Mouse (Mus musculus): ENCODE results near the gene Pex10. TPM values are rescaled to one million over a fixed set of nuclear protein-coding genes. Genes with fewer than 3 reads are reported as not detected.
A peak's percentile ranks its signal among the peaks of the same experiment; 100 is the strongest.

Pex10 gene
- polyA plus RNA-seq, 1 experiment from 2014 or later = 18.6 TPM

- 55% methylated on average over 13 of the region's 13 CpGs for WGBS
- Histone ChIP-seq H3K4me1 (replicated peaks) (peaks cover 56% of the 10 kb centered on the region), H3K4me3 (no peak overlapping the region), H3K9ac (no peak overlapping the region), H3K9me3 (no peaks in the 10 kb centered on the region), H3K27me3 (peaks cover 31% of the 10 kb centered on the region; the same call in 1 of the 2 replicates), H3K4me2 (no peak overlapping the region), H3K27ac (no peak overlapping the region), H3K36me3 (no peaks in the 10 kb centered on the region)
- ATAC-seq (ENCODE audit: low FRiP score) = no peak
Observed at GRCm38 (mm10) chr4:155034787-155035186, 32.0 kb upstream of the Pex10 start.

- peak overlapping the region; percentile 39 for H3K4me2 ChIP-seq
- no peaks in the 10 kb centered on the region for H3K36me3 ChIP-seq
- H3K27me3 ChIP-seq = peaks cover 62% of the 10 kb centered on the region
- peaks cover 47% of the 10 kb centered on the region for H3K4me1 ChIP-seq (replicated peaks)
- H3K27ac ChIP-seq = peak overlapping the region; percentile 42
- ATAC-seq (ENCODE audit: low FRiP score) = peak; percentile 12; the same call in 1 of the 2 replicates
- 12% methylated on average over 9 of the region's 9 CpGs for WGBS
- no peaks in the 10 kb centered on the region for H3K9me3 ChIP-seq
- H3K4me3 ChIP-seq = 0 out of 2 replicates have a peak overlapping the region, but pooled peaks have one; percentile 1
- peak overlapping the region; percentile 53 for H3K9ac ChIP-seq
Observed at GRCm38 (mm10) chr4:155040197-155040596, 26.6 kb upstream of the Pex10 start.

- H3K9ac ChIP-seq = peak overlapping the region; percentile 53
- no peak for ATAC-seq (ENCODE audit: low FRiP score)
- 0 out of 2 replicates have a peak overlapping the region, but pooled peaks have one; percentile 1 for H3K4me3 ChIP-seq
- H3K27me3 ChIP-seq = peaks cover 65% of the 10 kb centered on the region
- peaks cover 42% of the 10 kb centered on the region for H3K4me1 ChIP-seq (replicated peaks)
- WGBS = 47% methylated on average over 6 of the region's 6 CpGs
- peak overlapping the region; percentile 30; the same call in 1 of the 2 replicates for H3K27ac ChIP-seq
- peak overlapping the region; percentile 39 for H3K4me2 ChIP-seq
- no peaks in the 10 kb centered on the region for H3K9me3 ChIP-seq
- H3K36me3 ChIP-seq = no peaks in the 10 kb centered on the region
Observed at GRCm38 (mm10) chr4:155040696-155041095, 26.1 kb upstream of the Pex10 start.

GRCm38 (mm10) chr4:155042606-155043288 is 24.1 kb upstream of the Pex10 start:
- Histone ChIP-seq H3K27ac (no peak overlapping the region), H3K36me3 (no peaks in the 10 kb centered on the region), H3K9me3 (no peaks in the 10 kb centered on the region), H3K4me3 (peak overlapping the region; percentile 52), H3K4me2 (peak overlapping the region; percentile 87), H3K27me3 (peaks cover 65% of the 10 kb centered on the region), H3K4me1 (replicated peaks) (peaks cover 41% of the 10 kb centered on the region), H3K9ac (peak overlapping the region; percentile 76)
- WGBS = 2% methylated on average over 63 of the region's 65 CpGs
- peak; percentile 14 for ATAC-seq (ENCODE audit: low FRiP score)

GRCm38 (mm10) chr4:155043289-155043625 is 23.6 kb upstream of the Pex10 start:
- peak; percentile 40 for ATAC-seq (ENCODE audit: low FRiP score)
- peaks cover 64% of the 10 kb centered on the region for H3K27me3 ChIP-seq
- peak overlapping the region; percentile 87 for H3K4me2 ChIP-seq
- 2% methylated on average over 20 of the region's 25 CpGs for WGBS
- peak overlapping the region; percentile 52 for H3K4me3 ChIP-seq
- no peaks in the 10 kb centered on the region for H3K36me3 ChIP-seq
- no peak overlapping the region for H3K27ac ChIP-seq
- H3K9me3 ChIP-seq = no peaks in the 10 kb centered on the region
- H3K9ac ChIP-seq = peak overlapping the region; percentile 76
- peaks cover 41% of the 10 kb centered on the region for H3K4me1 ChIP-seq (replicated peaks)

DNA sequence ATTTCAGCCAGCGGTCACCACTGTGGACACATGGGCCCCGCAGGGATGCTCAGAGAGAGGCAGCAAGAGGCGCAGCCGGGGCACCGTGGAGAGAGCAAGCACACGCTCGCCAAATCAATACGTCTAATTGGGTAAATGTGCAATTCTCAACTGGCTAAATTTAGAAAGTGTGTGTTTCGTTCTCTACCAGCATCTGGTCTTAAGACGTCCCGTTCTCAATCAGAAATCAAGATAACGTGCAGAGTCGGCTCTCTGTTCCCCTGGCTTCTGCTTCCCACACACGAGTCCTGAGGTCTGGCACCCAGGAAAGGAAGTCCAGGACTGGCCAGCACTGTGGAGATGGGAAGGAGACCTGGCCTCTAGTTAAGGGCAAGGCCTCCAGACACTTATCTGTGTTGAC is 20.2 kb upstream of the Pex10 start:
- ATAC-seq (ENCODE audit: low FRiP score) = no peak
- Histone ChIP-seq H3K4me1 (replicated peaks) (peaks cover 17% of the 10 kb centered on the region), H3K4me2 (no peak overlapping the region), H3K4me3 (no peak overlapping the region), H3K27ac (no peak overlapping the region), H3K9me3 (no peaks in the 10 kb centered on the region), H3K36me3 (no peaks in the 10 kb centered on the region), H3K27me3 (peaks cover 57% of the 10 kb centered on the region), H3K9ac (no peak overlapping the region)
- WGBS = 82% methylated on average over 14 of the region's 14 CpGs

DNA sequence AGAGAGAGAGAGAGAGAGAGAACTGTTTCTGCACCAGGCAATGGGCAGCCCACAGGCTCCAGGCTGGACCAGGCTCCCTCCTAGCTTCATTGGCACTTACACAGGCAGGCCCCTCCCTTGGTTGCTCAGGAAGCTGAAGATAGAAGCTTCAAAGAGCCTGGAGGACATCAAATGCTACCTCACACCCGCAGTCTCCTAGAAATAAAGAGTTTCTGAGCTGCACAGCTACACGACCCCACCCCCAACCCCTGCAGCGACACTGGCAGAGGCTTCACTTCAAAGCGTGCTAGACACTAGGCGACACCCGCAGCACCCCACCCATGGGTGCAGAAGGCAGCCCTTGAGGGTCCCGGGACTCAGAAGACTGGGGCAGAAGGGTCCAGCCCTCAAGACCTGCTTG is 16.7 kb upstream of the Pex10 start:
- Histone ChIP-seq H3K9ac (no peak overlapping the region), H3K36me3 (no peaks in the 10 kb centered on the region), H3K4me2 (no peak overlapping the region), H3K27me3 (peaks cover 22% of the 10 kb centered on the region), H3K9me3 (no peaks in the 10 kb centered on the region), H3K4me1 (replicated peaks) (0 out of 2 replicates have a peak, but pooled peaks cover 8% of the 10 kb centered on the region), H3K4me3 (no peak overlapping the region), H3K27ac (no peak overlapping the region)
- no peak for ATAC-seq (ENCODE audit: low FRiP score)
- WGBS = 81% methylated on average over 7 of the region's 7 CpGs

DNA sequence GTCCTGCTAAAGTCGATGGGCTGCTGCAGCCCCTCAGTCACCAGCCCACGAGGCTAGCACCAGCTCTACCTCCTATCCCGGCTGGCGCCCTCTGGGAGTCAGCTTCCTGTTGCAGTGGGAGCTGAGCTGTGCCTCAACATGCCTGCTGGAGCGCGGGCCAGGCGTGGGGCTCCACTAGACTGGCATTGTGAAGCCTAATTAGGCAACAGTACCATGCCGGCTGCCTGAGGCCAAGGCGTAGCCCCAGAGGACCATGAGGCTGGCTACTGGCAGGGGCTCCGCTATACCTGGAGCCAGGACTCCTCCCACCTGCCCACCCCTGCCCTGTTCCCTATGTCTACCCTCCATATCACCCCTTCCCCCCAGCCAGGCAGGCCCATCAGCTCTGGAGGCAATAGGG is 10.1 kb upstream of the Pex10 start, which contains the start of gene Plch2:
Gene Plch2, minus strand, starts transcription at position 61 of the 400 bp plus-strand sequence.
- Histone ChIP-seq H3K4me3 (no peak within 1 kb of the TSS), H3K4me2 (no peak within 1 kb of the TSS), H3K4me1 (replicated peaks) (peaks cover 36% of the 10 kb centered on the region), H3K9ac (no peak within 1 kb of the TSS), H3K9me3 (no peaks in the 10 kb centered on the region), H3K27me3 (0 out of 2 replicates have a peak, but pooled peaks cover 11% of the 10 kb centered on the region), H3K27ac (no peak within 1 kb of the TSS), H3K36me3 (no peaks in the 10 kb centered on the region)
- ATAC-seq (ENCODE audit: low FRiP score) = no peak
- WGBS = 64% methylated on average over 10 of the region's 10 CpGs

DNA sequence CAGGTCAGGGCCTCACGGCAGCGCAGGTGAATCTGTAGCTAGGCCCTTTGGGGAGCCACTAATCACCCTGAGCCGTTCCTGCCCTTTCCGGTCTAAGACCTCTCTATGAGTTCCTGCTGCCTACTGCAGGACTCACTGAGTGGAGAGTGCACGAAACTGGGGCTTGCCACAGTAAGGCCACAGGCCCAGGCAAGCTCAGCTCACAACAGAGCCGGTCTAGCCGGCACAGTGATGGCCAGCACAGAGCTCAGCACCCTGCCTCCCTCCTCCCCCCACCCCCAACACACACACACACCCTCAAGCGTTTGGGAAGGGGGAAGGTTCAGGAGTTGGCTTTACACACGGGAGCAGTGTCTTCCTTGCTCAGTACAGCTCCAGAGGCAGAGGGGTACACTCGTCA is 8.5 kb upstream of the Pex10 start:
- ATAC-seq (ENCODE audit: low FRiP score) = no peak
- no peaks in the 10 kb centered on the region for H3K36me3 ChIP-seq
- H3K27me3 ChIP-seq = 0 out of 2 replicates have a peak, but pooled peaks cover 11% of the 10 kb centered on the region
- no peak overlapping the region for H3K9ac ChIP-seq
- 40% methylated on average over 10 of the region's 10 CpGs for WGBS
- no peak overlapping the region for H3K4me2 ChIP-seq
- no peak overlapping the region for H3K27ac ChIP-seq
- no peaks in the 10 kb centered on the region for H3K9me3 ChIP-seq
- no peak overlapping the region for H3K4me3 ChIP-seq
- H3K4me1 ChIP-seq (replicated peaks) = peaks cover 32% of the 10 kb centered on the region

DNA sequence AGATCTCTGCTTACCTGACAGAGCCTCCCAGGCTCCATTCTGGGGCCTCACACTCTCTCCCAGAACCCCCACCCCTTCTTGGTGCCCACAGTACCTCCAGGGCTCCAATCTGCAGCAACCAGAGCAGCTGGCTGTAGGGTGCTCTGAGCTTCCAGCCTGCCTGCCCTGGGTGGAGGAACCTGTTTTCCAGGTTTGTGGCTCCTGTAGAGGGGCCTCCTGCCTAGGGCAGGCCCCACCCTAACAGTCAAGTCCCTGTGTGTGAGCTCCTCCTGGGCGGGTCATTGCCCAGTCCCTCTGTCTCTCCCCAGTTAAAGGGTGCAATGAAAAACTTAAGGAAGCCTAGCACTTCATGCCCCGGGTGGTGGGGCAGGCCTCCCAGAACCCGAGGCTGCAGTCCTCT is 2.9 kb upstream of the Pex10 start:
- no peak overlapping the region for H3K4me3 ChIP-seq
- 40% methylated on average over 3 of the region's 3 CpGs for WGBS
- 0 out of 2 replicates have a peak, but pooled peaks cover 8% of the 10 kb centered on the region for H3K27me3 ChIP-seq
- ATAC-seq (ENCODE audit: low FRiP score) = no peak
- no peak overlapping the region for H3K9ac ChIP-seq
- peaks cover 6% of the 10 kb centered on the region for H3K36me3 ChIP-seq
- peaks cover 36% of the 10 kb centered on the region for H3K4me1 ChIP-seq (replicated peaks)
- H3K9me3 ChIP-seq = no peaks in the 10 kb centered on the region
- no peak overlapping the region for H3K27ac ChIP-seq
- H3K4me2 ChIP-seq = no peak overlapping the region

DNA sequence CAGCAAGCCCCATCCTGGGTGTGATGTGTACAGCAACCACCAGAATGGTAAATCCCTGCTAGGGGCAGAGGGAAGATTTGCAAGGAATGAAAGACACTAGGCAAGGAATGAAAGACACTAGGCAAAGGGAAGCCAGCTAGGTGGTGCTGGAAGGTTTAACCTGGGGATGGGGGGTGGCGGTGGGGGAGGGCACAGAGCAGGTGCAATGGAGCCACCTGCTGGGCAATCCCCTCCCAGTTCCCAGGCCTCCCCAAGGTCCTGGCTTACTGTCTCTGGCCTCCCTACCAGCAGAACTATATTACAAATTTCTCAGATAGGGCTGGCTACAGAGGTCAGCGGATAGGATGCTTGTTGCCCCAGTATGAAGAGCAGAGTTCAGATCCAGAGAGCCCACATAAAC is 2.3 kb upstream of the Pex10 start:
- Histone ChIP-seq H3K4me3 (no peak overlapping the region), H3K36me3 (peaks cover 12% of the 10 kb centered on the region), H3K4me1 (replicated peaks) (peaks cover 31% of the 10 kb centered on the region), H3K9ac (no peak overlapping the region), H3K27ac (no peak overlapping the region), H3K27me3 (0 out of 2 replicates have a peak, but pooled peaks cover 8% of the 10 kb centered on the region), H3K4me2 (no peak overlapping the region), H3K9me3 (no peaks in the 10 kb centered on the region)
- 75% methylated on average over 2 of the region's 2 CpGs for WGBS
- no peak for ATAC-seq (ENCODE audit: low FRiP score)

GRCm38 (mm10) chr4:155065970-155066833 is 614 bp upstream of the Pex10 start:
- Histone ChIP-seq H3K27ac (peak overlapping the region; percentile 79), H3K4me2 (peak overlapping the region; percentile 80), H3K9ac (peak overlapping the region; percentile 53), H3K36me3 (peaks cover 29% of the 10 kb centered on the region), H3K4me3 (peak overlapping the region; percentile 66), H3K9me3 (no peaks in the 10 kb centered on the region), H3K4me1 (replicated peaks) (peaks cover 27% of the 10 kb centered on the region), H3K27me3 (0 out of 2 replicates have a peak, but pooled peaks cover 3% of the 10 kb centered on the region)
- 5% methylated on average over 15 of the region's 15 CpGs for WGBS
- peak; percentile 66 for ATAC-seq (ENCODE audit: low FRiP score)

All from hindbrain, embryonic 13.5 days (tissue).